Mouse (Mus musculus) intestine, embryonic 14.5 days (tissue): ENCODE data around the gene Hsf2bp. TPM values are rescaled to one million over a fixed set of nuclear protein-coding genes. Genes with fewer than 3 reads are reported as not detected.

Experiments
- ATAC-seq: fragments of 200-750 bp; cut with Nextera tagmentation; replicated peaks from 2 replicates; pipeline ENCODE4 v1.8.0; 2017; ENCODE audit warnings: low read depth, moderate number of reproducible peaks, moderate TSS enrichment, moderate library complexity; ENCODE audit not compliant: low FRiP score, low TSS enrichment
- DNase-seq: peaks from one replicate; pipeline ENCODE4 v3.0.0-alpha.2; 2018; ENCODE audit warnings: low spot score
- H3K27ac ChIP-seq: fragments of 300-500 bp; sonication (generic); 2 replicates; pipeline ENCODE4 v1.5.1; 2014; ENCODE audit warnings: low read depth, mild to moderate bottlenecking, control low read depth
- H3K27me3 ChIP-seq: fragments of 300-500 bp; sonication (generic); replicated peaks from 2 replicates; pipeline ENCODE4 v1.6.1; 2014; ENCODE audit warnings: low read length, control low read depth; ENCODE audit not compliant: control insufficient read depth, insufficient read depth
- H3K36me3 ChIP-seq: fragments of 300-500 bp; sonication (generic); 2 replicates; pipeline ENCODE4 v1.6.1; 2014; ENCODE audit warnings: low read length, control low read depth; ENCODE audit not compliant: control insufficient read depth, insufficient read depth
- H3K4me1 ChIP-seq: fragments of 300-500 bp; sonication (generic); replicated peaks from 2 replicates; pipeline ENCODE4 v1.6.1; 2014; ENCODE audit warnings: low read length, control low read depth, mixed read lengths; ENCODE audit not compliant: control insufficient read depth, insufficient read depth
- H3K4me2 ChIP-seq: fragments of 300-500 bp; sonication (generic); 2 replicates; pipeline ENCODE4 v1.6.1; 2014; ENCODE audit warnings: low read length
- H3K4me3 ChIP-seq: fragments of 300-500 bp; sonication (generic); 2 replicates; pipeline ENCODE4 v1.5.1; 2014; ENCODE audit warnings: low read depth, low read length, control low read depth, mixed read lengths
- H3K9ac ChIP-seq: fragments of 300-500 bp; sonication (generic); 2 replicates; pipeline ENCODE4 v1.6.1; 2014; ENCODE audit warnings: mild to moderate bottlenecking, low read length
- H3K9me3 ChIP-seq: fragments of 300-500 bp; sonication (generic); 2 replicates; pipeline ENCODE4 v1.6.1; 2016; ENCODE audit warnings: low read length, control low read depth; ENCODE audit not compliant: control insufficient read depth
- WGBS: fragments of 180-500 bp; shearing (Covaris S2); extraction: QIAGEN DNeasy Blood & Tissue Kit; methylation state at CpG from one replicate; pipeline ENCODE4 v1.1.7; 2014; 5-methylcytosine and 5-hydroxymethylcytosine counted together
- polyA plus RNA-seq: library from polyadenylated mRNA; unstranded; fragments of >200 nt; fragmentation: Nextera tagmentation; extraction: Ambion mirVana; gene quantifications from 2 replicates; pipeline ENCODE4 v1.2.1, GENCODE M21; 2014

Gene Hsf2bp
- 0.35 and 0.39 TPM in 2 replicates for polyA plus RNA-seq

GRCm38 (mm10) chr17:32035609-32036508 lies at the start of gene Hsf2bp, which contains the start of gene Rrp1b:
Gene Hsf2bp (minus strand): TSS chr17:32036349.
Gene Rrp1b (plus strand): TSS chr17:32036100.
- Histone ChIP-seq H3K36me3 (0 out of 2 replicates have a peak, but pooled peaks cover 4% of the 10 kb centered on the region), H3K4me3 (peak within 1 kb of the TSS; percentile 97), H3K9me3 (no peaks in the 10 kb centered on the region), H3K9ac (peak within 1 kb of the TSS; percentile 60), H3K27me3 (no peaks in the 10 kb centered on the region), H3K27ac (peak within 1 kb of the TSS; percentile 84), H3K4me2 (peak within 1 kb of the TSS; percentile 74), H3K4me1 (peaks cover 16% of the 10 kb centered on the region)
- ATAC-seq (peak; percentile 96), DNase-seq (peak; percentile 93)
- WGBS = 5% methylated on average over 52 of the region's 52 CpGs

- no peaks in the 10 kb centered on the region for H3K36me3 ChIP-seq
- no peak overlapping the region for H3K4me2 ChIP-seq
- 94% methylated on average over 2 of the region's 2 CpGs for WGBS
- no peak overlapping the region for H3K4me3 ChIP-seq
- no peaks in the 10 kb centered on the region for H3K4me1 ChIP-seq
- H3K9ac ChIP-seq = no peak overlapping the region
- ATAC-seq (no peak), DNase-seq (no peak)
- H3K27me3 ChIP-seq = no peaks in the 10 kb centered on the region
- H3K9me3 ChIP-seq = no peaks in the 10 kb centered on the region
- H3K27ac ChIP-seq = no peak overlapping the region
Observed at GRCm38 (mm10) chr17:32083351-32083750, 47.2 kb upstream of the Hsf2bp start.

GRCm38 (mm10) chr17:32075164-32075563 lies 39.0 kb upstream of the Hsf2bp start:
- Histone ChIP-seq H3K9ac (no peak overlapping the region), H3K36me3 (no peaks in the 10 kb centered on the region), H3K4me3 (no peak overlapping the region), H3K4me1 (no peaks in the 10 kb centered on the region), H3K9me3 (no peaks in the 10 kb centered on the region), H3K27me3 (no peaks in the 10 kb centered on the region), H3K27ac (no peak overlapping the region), H3K4me2 (no peak overlapping the region)
- 0% methylated on average over 2 of the region's 2 CpGs for WGBS
- ATAC-seq (peak; percentile 30; the same call in 1 of the 2 replicates), DNase-seq (peak; percentile 76)

GRCm38 (mm10) chr17:32074658-32075057 lies 38.5 kb upstream of the Hsf2bp start:
- no peaks in the 10 kb centered on the region for H3K27me3 ChIP-seq
- H3K9ac ChIP-seq = no peak overlapping the region
- 46% methylated on average over 4 of the region's 4 CpGs for WGBS
- H3K27ac ChIP-seq = no peak overlapping the region
- DNase-seq (no peak), ATAC-seq (no peak)
- H3K9me3 ChIP-seq = no peaks in the 10 kb centered on the region
- H3K4me2 ChIP-seq = no peak overlapping the region
- no peaks in the 10 kb centered on the region for H3K4me1 ChIP-seq
- H3K36me3 ChIP-seq = no peaks in the 10 kb centered on the region
- H3K4me3 ChIP-seq = no peak overlapping the region

- no peaks in the 10 kb centered on the region for H3K36me3 ChIP-seq
- WGBS = 0% methylated on average over 2 of the region's 2 CpGs
- ATAC-seq (0 out of 2 replicates have a peak, but pooled peaks have one; percentile 30), DNase-seq (peak; percentile 96)
- H3K9me3 ChIP-seq = no peaks in the 10 kb centered on the region
- H3K27me3 ChIP-seq = no peaks in the 10 kb centered on the region
- H3K4me1 ChIP-seq = no peaks in the 10 kb centered on the region
- no peak overlapping the region for H3K4me3 ChIP-seq
- H3K4me2 ChIP-seq = no peak overlapping the region
- H3K9ac ChIP-seq = no peak overlapping the region
- H3K27ac ChIP-seq = no peak overlapping the region
Observed at GRCm38 (mm10) chr17:32073359-32073758, 37.2 kb upstream of the Hsf2bp start.

GRCm38 (mm10) chr17:32068810-32069209 lies 32.7 kb upstream of the Hsf2bp start:
- Histone ChIP-seq H3K4me1 (no peaks in the 10 kb centered on the region), H3K9me3 (no peaks in the 10 kb centered on the region), H3K9ac (no peak overlapping the region), H3K27me3 (no peaks in the 10 kb centered on the region), H3K36me3 (no peaks in the 10 kb centered on the region), H3K4me2 (no peak overlapping the region), H3K27ac (no peak overlapping the region), H3K4me3 (no peak overlapping the region)
- 87% methylated on average over 2 of the region's 2 CpGs for WGBS
- ATAC-seq (no peak), DNase-seq (no peak)

- no peak overlapping the region for H3K4me3 ChIP-seq
- no peaks in the 10 kb centered on the region for H3K4me1 ChIP-seq
- H3K27ac ChIP-seq = no peak overlapping the region
- H3K9me3 ChIP-seq = no peaks in the 10 kb centered on the region
- no peak overlapping the region for H3K4me2 ChIP-seq
- H3K9ac ChIP-seq = no peak overlapping the region
- no peak for ATAC-seq
- no peak for DNase-seq
- WGBS = 87% methylated on average over 11 of the region's 11 CpGs
- no peaks in the 10 kb centered on the region for H3K27me3 ChIP-seq
- no peaks in the 10 kb centered on the region for H3K36me3 ChIP-seq
Observed at GRCm38 (mm10) chr17:32068381-32068780, 32.2 kb upstream of the Hsf2bp start.

- H3K9me3 ChIP-seq = no peaks in the 10 kb centered on the region
- WGBS = 64% methylated on average over 9 of the region's 9 CpGs
- ATAC-seq (no peak), DNase-seq (no peak)
- no peak overlapping the region for H3K9ac ChIP-seq
- H3K27me3 ChIP-seq = no peaks in the 10 kb centered on the region
- no peak overlapping the region for H3K4me3 ChIP-seq
- no peaks in the 10 kb centered on the region for H3K36me3 ChIP-seq
- no peak overlapping the region for H3K27ac ChIP-seq
- H3K4me2 ChIP-seq = no peak overlapping the region
- no peaks in the 10 kb centered on the region for H3K4me1 ChIP-seq
Observed at GRCm38 (mm10) chr17:32067541-32067940, 31.4 kb upstream of the Hsf2bp start.
